Mouse (Mus musculus) monocyte, adult 2 months (primary cell): ENCODE data around the gene Col23a1.
"Not testable (repeated sequence)": the region's sequence is repeated elsewhere in the genome, so short reads cannot be mapped to it uniquely, and the experiment has no call there.

Experiments used
- DNase-seq, 2 experiments: peaks; one replicate each; pipeline ENCODE4 v3.0.0; 2022; ENCODE audit warnings: low spot score in 2 of 2, low read depth in 1 of 2

The Col23a1 gene

GRCm38 (mm10) chr11:51609940-51610339 is 320.2 kb downstream of the Col23a1 start:
- not testable (repeated sequence) for DNase-seq

DNA sequence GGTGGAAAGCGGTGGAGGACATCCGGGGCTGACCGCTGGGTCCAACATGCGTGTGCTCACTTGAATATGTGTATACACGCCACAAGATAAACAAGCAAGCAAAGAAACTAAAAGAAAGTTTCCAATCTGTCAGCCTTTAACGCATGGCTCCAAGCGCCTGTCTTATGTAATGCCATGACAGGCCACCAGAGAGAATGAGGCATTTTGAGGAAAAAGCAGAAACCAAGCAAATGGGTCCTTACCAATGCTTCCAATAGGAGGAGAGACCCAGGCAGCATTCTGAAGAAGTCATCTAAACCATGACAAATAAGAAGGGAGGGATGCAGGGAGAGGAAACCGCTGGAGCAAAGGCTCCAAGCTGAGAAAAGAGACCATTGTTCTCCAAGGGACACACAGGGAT is 324.5 kb downstream of the Col23a1 start:
- DNase-seq = no peak

DNA sequence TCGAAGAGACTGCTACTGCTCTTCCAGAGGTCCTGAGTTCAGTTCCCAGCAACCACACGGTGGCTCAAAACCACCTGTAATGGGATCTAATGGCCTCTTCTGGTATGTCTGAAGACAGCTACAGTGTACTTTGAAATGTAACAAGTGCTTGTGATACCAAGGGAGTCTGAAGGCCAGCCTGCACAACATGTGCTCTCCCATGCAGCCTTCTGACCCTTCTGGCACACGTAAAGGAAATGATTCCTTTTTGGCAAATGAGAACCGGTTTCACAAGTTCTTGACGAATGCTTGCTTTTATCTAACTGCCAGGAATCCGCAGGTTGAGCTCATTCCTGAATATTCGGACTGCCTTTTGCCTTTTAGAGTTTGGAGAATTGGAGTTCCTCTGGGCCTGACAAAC is 325.4 kb downstream of the Col23a1 start:
- DNase-seq = no peak

DNA sequence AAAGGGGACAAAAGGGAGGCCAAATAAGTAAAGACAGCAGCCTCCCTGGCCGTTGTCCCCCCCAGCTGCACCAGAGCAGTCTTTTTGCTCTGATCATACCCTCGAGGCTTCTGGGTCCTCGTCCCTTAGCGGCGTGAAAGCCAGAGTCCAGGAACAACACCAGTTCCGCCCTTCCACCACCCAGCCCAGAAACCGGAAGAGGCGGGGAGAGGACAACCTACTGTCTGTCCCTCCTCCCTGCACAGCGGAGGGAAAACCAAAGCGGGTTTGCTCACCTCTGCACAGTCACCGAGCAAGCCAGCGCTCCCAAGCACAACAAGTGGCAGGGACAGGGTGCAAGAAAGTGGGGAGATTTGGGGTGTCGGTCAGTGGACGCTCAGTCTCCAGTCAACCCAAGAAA is 325.9 kb downstream of the Col23a1 start:
- DNase-seq = peak in 1 of 2 experiments; percentile 49

GRCm38 (mm10) chr11:51616113-51616512 is 326.4 kb downstream of the Col23a1 start:
- DNase-seq = not testable (repeated sequence)

GRCm38 (mm10) chr11:51617693-51618092 is 328.0 kb downstream of the Col23a1 start:
- DNase-seq = peak in 1 of 2 experiments; percentile 48

- DNase-seq = no peak
Observed at GRCm38 (mm10) chr11:51618894-51619408, 329.2 kb downstream of the Col23a1 start.

- DNase-seq = peak; percentile 94
Observed at GRCm38 (mm10) chr11:51619409-51620060, 329.8 kb downstream of the Col23a1 start, which contains the start of gene Nhp2. TSS of gene Nhp2 (plus strand) at chr11:51619735.

- DNase-seq = no peak
Observed at GRCm38 (mm10) chr11:51620084-51620483, 330.4 kb downstream of the Col23a1 start.

DNA sequence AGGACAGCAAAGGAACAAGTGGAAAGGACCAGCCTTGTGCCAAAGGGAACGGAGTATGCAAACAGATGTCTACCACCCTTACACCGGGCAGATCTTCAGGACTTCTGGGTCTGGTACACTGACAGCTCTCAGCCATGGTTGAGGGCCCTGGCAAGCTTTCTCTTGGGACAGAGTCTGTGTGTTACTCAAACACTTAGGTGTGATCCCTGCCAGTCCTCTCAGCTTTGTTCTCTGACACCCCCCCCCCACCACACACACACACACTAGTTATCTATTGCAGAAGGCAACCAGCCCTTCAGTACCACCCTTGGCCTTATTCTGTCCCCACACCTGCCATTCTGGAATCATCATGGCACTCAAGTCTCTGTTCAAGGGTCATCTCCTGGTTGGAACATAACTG is 332.1 kb downstream of the Col23a1 start:
- DNase-seq = no peak

- no peak for DNase-seq
Observed at GRCm38 (mm10) chr11:51622971-51623491, 333.3 kb downstream of the Col23a1 start.

DNA sequence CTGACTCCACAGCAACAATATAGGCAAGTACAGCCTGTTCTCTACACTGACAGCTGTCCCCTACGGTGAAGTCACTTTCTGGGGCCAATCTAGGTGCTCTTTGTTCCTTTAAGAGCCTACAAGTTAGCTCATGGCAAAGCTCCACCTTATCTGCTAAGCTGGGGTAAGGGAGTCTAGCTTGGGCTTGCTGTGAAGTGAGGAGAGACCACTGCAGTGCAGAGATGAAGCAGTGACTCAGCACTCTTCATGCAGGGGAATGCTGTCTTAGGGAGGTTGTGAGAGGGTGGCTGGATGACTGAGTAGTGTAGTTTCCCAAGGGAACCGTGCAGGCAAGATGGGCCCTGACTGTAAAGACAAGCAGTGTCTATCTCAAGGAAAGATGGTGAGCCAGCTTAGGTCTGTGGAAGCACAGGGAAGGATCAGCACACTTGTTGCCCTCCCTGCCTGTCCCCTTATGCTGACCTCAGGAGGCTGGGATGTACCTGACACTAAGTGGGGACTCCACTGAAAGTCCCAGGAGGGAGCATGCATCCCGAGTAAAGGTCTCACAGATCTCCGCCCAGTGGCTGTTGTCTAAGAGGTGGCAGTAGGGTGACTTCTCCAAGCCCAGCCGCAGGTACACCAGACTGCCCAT is 335.6 kb downstream of the Col23a1 start:
- no peak for DNase-seq

DNA sequence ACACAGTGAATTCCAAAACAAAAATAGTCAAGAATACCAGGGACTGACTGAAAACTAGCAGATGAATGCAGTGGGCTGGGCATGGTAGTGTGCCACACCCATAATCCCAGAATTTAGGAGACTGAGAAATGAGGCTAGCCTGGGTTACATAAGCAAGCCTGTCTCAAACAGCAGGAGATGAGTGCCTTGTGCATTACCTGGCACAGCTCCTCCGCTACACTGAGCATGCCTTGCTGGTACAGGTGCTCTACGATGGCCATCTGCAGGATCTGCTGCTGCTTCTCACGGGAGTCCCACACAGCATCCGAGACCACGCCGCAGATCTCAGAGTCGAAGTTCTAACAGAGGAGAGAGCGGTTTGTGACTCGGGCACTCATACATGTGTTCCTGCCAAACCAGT is 337.7 kb downstream of the Col23a1 start:
- DNase-seq = no peak

DNA sequence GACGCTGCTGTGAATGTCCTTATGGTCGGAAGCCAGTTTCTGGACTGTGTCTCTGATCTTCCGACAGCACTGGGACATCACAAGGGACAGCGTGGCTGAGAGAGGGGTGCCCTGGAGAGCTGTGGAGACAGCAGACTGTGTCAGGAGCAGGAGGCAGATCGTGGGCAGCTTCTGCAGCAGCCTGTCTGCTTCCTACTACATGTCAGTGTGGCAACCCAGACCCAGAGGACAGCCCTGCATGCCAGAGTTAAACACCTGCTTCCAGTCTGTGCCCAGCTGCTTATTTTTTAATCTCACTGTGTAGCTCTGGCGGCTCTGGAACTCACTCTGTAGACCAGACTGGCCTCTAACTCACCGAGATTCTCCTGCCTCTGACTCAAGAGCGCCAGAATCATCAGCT is 338.2 kb downstream of the Col23a1 start:
- no peak for DNase-seq

GRCm38 (mm10) chr11:51629651-51630314 is 340.1 kb downstream of the Col23a1 start:
- DNase-seq = no peak

DNA sequence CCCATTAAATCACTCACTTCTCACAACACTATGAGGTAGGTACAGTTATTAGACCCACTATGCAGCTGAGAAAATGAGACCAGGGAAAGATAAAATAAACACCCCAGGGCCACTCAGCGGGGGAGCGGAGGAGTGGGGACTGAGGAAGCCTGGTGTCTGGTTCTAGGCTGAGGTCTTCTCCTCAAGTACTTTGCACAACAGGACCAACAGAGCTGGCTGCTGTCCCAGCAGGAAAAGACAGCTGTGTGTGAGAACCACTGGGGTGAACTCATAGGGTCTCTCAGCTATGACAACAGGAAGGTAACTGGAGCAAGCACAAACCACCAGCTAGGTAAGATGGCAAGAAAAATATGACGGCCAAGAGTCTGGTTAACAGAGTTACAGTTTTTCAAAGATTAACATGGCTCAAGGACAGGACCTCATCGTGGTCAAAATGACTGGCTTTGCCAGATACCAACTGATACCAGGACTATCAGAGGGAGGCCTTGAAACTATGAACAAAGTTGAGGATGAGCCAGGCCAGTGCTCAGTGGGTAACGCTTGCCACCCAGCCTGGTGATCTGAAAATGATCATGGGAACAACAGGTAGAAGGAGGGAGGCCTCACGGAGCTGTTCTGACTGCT is 342.5 kb downstream of the Col23a1 start:
- DNase-seq = no peak

DNA sequence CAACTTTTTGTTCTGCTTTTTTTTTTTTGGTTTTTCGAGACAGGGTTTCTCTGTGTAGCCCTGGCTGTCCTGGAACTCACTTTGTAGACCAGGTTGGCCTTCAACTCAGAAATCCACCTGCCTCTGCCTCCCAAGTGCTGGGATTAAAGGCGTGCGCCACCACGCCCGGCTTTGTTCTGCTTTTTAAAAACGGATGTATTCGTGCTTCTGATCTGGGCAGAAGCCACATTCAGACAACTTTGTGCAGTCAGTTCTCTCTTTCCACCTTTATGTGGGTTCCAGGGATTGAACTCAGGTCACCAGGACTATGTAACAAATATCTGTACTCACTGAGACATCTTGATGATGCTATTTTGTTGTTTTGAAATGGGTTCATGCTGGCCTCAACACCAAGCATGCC is 343.5 kb downstream of the Col23a1 start:
- not testable (repeated sequence) for DNase-seq
